Mouse (Mus musculus): Measurements from ENCODE around the gene Cdc37l1. TPM values are rescaled to one million over a fixed set of nuclear protein-coding genes. Genes with fewer than 3 reads are reported as not detected.

Gene Cdc37l1
- polyA plus RNA-seq (2014; fragmentation: Nextera tagmentation; extraction: Ambion mirVana): 54.8 and 62.3 TPM in 2 replicates

DNA sequence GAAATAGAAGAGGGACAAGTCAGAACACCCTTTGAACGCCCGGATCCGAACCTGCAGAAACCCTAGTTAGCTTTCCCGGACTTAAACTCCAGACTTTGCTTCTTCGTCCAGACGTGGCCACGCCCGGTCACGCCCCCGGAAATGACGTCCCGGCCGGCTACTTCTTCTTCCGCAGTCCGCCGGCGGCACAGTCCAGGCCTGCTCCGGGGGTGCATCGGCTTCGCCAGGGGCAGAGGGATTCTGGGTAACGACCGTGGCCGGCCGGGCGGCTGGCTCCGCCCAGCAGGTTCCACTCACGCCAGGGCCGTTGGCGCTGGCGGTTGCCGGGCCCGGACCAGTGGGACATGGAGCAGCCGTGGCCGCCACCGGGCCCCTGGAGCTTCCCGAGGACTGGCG lies at the start of gene Cdc37l1:
Cdc37l1 (plus strand) TSS at position 159 of the 396 bp plus-strand sequence.
- peak within 1 kb of the TSS; percentile 67 for H3K4me2 ChIP-seq (ENCODE audit: low read length)
- ATAC-seq (ENCODE audit: low FRiP score, low TSS enrichment): peak; percentile 96
- WGBS: under 1% methylated on average over 37 of the region's 37 CpGs

DNA sequence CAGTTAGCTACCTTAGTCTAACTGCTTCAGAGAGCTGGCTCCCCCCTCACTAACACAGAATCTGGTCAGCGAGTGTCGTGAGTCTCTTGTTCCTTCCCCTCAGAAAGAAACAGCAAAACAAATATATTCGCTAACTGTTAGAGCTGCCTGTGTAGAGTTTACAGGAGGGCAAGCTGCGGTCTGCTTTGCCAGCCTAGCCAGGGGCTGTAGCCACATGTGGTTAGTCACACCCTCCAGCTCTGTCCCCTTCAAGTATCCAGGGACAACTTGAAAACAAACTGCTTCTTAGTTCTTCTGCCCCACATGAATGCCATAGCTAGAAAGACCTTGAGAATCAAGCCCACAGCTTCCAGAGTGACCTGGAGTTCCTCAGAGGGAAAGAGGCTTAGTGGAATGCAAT lies 48.9 kb upstream of the Cdc37l1 start:
- 80% methylated on average over 4 of the region's 4 CpGs for WGBS

More for the DNA sequence above, at the start of gene Cdc37l1:
- H3K9me3 ChIP-seq (ENCODE audit: control insufficient read depth, low read length): no peaks in the 10 kb centered on the region
- peaks cover 14% of the 10 kb centered on the region for H3K36me3 ChIP-seq (ENCODE audit: control insufficient read depth, insufficient read depth, low read length)
- peak; percentile 97 for DNase-seq
- H3K27me3 ChIP-seq (ENCODE audit: control insufficient read depth, insufficient read depth, low read length): no peaks in the 10 kb centered on the region
- H3K9ac ChIP-seq (replicated peaks; ENCODE audit: low read length): peak within 1 kb of the TSS; percentile 91
- H3K27ac ChIP-seq (replicated peaks; ENCODE audit: low read depth, low read length): peak within 1 kb of the TSS; percentile 86
- H3K4me3 ChIP-seq (replicated peaks; ENCODE audit: low read depth, low read length): peak within 1 kb of the TSS; percentile 92
- H3K4me1 ChIP-seq (ENCODE audit: control insufficient read depth, insufficient read depth, low read length): peaks cover 12% of the 10 kb centered on the region

DNA sequence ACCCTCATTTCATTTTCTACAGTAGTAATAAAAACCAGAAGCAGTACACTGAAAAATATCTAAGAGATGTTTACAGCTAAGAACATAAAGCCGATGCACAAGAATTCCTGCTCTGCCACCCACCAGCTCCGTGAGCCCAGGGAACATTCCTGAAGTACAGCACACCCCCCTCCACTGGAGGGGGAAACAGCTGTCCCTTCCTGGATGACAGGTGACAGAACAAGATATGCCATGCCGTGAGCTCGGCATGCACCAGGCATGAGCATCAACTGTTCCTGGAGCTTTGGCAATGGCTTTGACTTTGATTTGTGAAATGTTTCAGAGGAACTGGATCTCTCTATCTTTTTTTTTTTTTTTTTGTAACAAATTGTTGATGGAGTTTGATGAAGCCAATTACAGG lies 43.4 kb upstream of the Cdc37l1 start:
- no peak overlapping the region for H3K9ac ChIP-seq (replicated peaks; ENCODE audit: low read length)
- H3K36me3 ChIP-seq (ENCODE audit: control insufficient read depth, insufficient read depth, low read length): no peaks in the 10 kb centered on the region
- 69% methylated on average over 4 of the region's 4 CpGs for WGBS
- ATAC-seq (ENCODE audit: low FRiP score, low TSS enrichment) (no peak), DNase-seq (no peak)
- H3K27me3 ChIP-seq (ENCODE audit: control insufficient read depth, insufficient read depth, low read length): no peaks in the 10 kb centered on the region
- no peak overlapping the region for H3K4me3 ChIP-seq (replicated peaks; ENCODE audit: low read depth, low read length)
- H3K9me3 ChIP-seq (ENCODE audit: control insufficient read depth, low read length): no peaks in the 10 kb centered on the region
- H3K4me1 ChIP-seq (ENCODE audit: control insufficient read depth, insufficient read depth, low read length): no peaks in the 10 kb centered on the region
- H3K4me2 ChIP-seq (ENCODE audit: low read length): no peak overlapping the region
- H3K27ac ChIP-seq (replicated peaks; ENCODE audit: low read depth, low read length): no peak overlapping the region

More for the DNA sequence above, 48.9 kb upstream of the Cdc37l1 start:
- no peaks in the 10 kb centered on the region for H3K27me3 ChIP-seq (ENCODE audit: control insufficient read depth, insufficient read depth, low read length)
- H3K4me1 ChIP-seq (ENCODE audit: control insufficient read depth, insufficient read depth, low read length): no peaks in the 10 kb centered on the region
- no peaks in the 10 kb centered on the region for H3K9me3 ChIP-seq (ENCODE audit: control insufficient read depth, low read length)
- no peaks in the 10 kb centered on the region for H3K36me3 ChIP-seq (ENCODE audit: control insufficient read depth, insufficient read depth, low read length)
- ATAC-seq (ENCODE audit: low FRiP score, low TSS enrichment): no peak
- H3K27ac ChIP-seq (replicated peaks; ENCODE audit: low read depth, low read length): no peak overlapping the region
- H3K4me3 ChIP-seq (replicated peaks; ENCODE audit: low read depth, low read length): no peak overlapping the region
- no peak overlapping the region for H3K9ac ChIP-seq (replicated peaks; ENCODE audit: low read length)
- no peak for DNase-seq
- H3K4me2 ChIP-seq (ENCODE audit: low read length): no peak overlapping the region

DNA sequence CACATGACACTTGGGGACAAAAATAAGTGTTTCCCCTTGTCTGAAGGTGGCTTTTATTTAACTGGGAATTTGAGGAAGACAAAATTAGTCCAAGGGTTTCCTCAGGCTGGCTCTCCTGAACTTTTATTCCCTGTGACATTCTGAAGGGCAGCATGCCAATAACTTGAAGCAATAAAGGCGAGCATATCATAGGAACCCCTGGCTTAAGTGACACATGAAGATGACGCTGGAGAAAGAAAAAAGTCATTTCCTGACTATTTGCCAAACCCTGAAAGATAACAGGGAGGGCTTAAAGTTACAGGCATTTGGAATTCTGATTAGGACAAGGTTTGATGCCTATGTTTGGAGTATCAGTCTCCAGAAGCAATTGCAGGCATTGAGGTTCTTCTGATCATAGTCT lies 42.8 kb upstream of the Cdc37l1 start:
- no peaks in the 10 kb centered on the region for H3K36me3 ChIP-seq (ENCODE audit: control insufficient read depth, insufficient read depth, low read length)
- DNase-seq: no peak
- no peaks in the 10 kb centered on the region for H3K27me3 ChIP-seq (ENCODE audit: control insufficient read depth, insufficient read depth, low read length)
- H3K4me1 ChIP-seq (ENCODE audit: control insufficient read depth, insufficient read depth, low read length): no peaks in the 10 kb centered on the region
- no peaks in the 10 kb centered on the region for H3K9me3 ChIP-seq (ENCODE audit: control insufficient read depth, low read length)
- no peak overlapping the region for H3K4me2 ChIP-seq (ENCODE audit: low read length)
- no peak overlapping the region for H3K27ac ChIP-seq (replicated peaks; ENCODE audit: low read depth, low read length)
- 80% methylated on average over 2 of the region's 2 CpGs for WGBS
- no peak overlapping the region for H3K9ac ChIP-seq (replicated peaks; ENCODE audit: low read length)
- no peak overlapping the region for H3K4me3 ChIP-seq (replicated peaks; ENCODE audit: low read depth, low read length)
- ATAC-seq (ENCODE audit: low FRiP score, low TSS enrichment): no peak

DNA sequence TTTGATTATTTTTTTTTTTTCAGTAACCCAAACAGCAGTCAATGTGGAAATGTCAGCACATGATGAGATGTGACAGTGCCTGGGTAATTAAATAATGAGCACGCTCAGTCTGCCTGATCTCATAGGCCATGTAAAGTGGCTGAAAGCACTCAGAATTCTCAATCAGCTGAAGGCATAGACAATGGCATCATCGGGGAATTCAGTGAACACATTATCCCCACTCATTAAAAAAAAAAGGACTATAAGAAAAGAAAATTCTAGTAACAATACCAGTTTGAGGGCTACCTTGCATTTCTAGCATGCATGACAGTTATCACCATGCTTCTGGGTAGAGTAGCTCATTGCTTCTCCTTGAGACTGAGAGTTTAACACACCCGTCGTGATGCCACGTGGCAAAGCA lies 38.9 kb upstream of the Cdc37l1 start:
- DNase-seq: peak; percentile 13
- Histone ChIP-seq H3K27me3 (ENCODE audit: control insufficient read depth, insufficient read depth, low read length) (no peaks in the 10 kb centered on the region), H3K9ac (replicated peaks; ENCODE audit: low read length) (no peak overlapping the region), H3K36me3 (ENCODE audit: control insufficient read depth, insufficient read depth, low read length) (no peaks in the 10 kb centered on the region), H3K4me3 (replicated peaks; ENCODE audit: low read depth, low read length) (no peak overlapping the region), H3K27ac (replicated peaks; ENCODE audit: low read depth, low read length) (no peak overlapping the region), H3K4me2 (ENCODE audit: low read length) (no peak overlapping the region), H3K4me1 (ENCODE audit: control insufficient read depth, insufficient read depth, low read length) (no peaks in the 10 kb centered on the region), H3K9me3 (ENCODE audit: control insufficient read depth, low read length) (no peaks in the 10 kb centered on the region)
- ATAC-seq (ENCODE audit: low FRiP score, low TSS enrichment): no peak
- WGBS: 73% methylated on average over 5 of the region's 5 CpGs

DNA sequence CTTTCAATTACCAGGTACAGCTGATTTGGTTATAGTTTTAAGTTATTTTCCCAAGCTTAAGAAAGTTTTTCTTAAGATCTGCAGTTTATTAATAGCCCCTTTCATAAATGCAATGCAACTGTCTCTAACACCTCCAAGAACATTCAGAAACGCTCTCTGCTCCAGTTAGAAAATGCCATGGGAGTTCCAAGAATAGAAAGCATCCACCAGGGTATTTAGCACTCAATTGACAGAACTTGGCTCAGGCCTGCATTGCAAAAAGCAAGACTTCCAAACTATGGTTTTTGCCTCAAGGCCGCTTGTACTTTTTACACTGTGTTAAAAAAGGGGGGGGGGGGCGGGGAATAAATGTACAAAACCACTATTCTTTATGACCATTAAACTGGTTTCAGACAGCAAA lies 27.0 kb upstream of the Cdc37l1 start:
- Histone ChIP-seq H3K9ac (replicated peaks; ENCODE audit: low read length) (no peak overlapping the region), H3K27ac (replicated peaks; ENCODE audit: low read depth, low read length) (no peak overlapping the region), H3K4me1 (ENCODE audit: control insufficient read depth, insufficient read depth, low read length) (peaks cover 16% of the 10 kb centered on the region), H3K4me3 (replicated peaks; ENCODE audit: low read depth, low read length) (peak overlapping the region; percentile 80), H3K9me3 (ENCODE audit: control insufficient read depth, low read length) (no peaks in the 10 kb centered on the region), H3K36me3 (ENCODE audit: control insufficient read depth, insufficient read depth, low read length) (no peaks in the 10 kb centered on the region), H3K27me3 (ENCODE audit: control insufficient read depth, insufficient read depth, low read length) (no peaks in the 10 kb centered on the region), H3K4me2 (ENCODE audit: low read length) (peak overlapping the region; percentile 89)
- DNase-seq (peak; percentile 22), ATAC-seq (ENCODE audit: low FRiP score, low TSS enrichment) (no peak)
- WGBS: 36% methylated on average over 3 of the region's 3 CpGs

DNA sequence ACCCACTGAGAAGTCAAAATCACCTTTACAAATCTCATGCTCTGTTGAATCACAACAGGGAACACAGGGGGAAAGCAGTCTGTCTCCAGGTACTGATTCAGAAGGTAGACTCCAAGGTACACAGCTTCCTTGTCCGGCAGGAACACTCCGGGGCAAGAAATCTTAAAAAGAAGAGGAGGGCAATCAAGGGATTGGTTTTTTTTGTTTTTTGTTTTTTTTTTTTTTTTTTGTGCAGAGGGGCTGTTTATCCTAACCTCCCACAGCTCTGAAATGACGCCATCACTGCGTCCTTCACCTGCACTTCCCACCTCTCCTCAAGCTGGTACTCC lies 26.7 kb upstream of the Cdc37l1 start:
- peak overlapping the region; percentile 82 for H3K27ac ChIP-seq (replicated peaks; ENCODE audit: low read depth, low read length)
- H3K4me3 ChIP-seq (replicated peaks; ENCODE audit: low read depth, low read length): peak overlapping the region; percentile 80
- H3K4me1 ChIP-seq (ENCODE audit: control insufficient read depth, insufficient read depth, low read length): peaks cover 16% of the 10 kb centered on the region
- no peaks in the 10 kb centered on the region for H3K9me3 ChIP-seq (ENCODE audit: control insufficient read depth, low read length)
- 3% methylated on average over 4 of the region's 4 CpGs for WGBS
- no peaks in the 10 kb centered on the region for H3K36me3 ChIP-seq (ENCODE audit: control insufficient read depth, insufficient read depth, low read length)
- peak overlapping the region; percentile 91 for H3K9ac ChIP-seq (replicated peaks; ENCODE audit: low read length)
- no peaks in the 10 kb centered on the region for H3K27me3 ChIP-seq (ENCODE audit: control insufficient read depth, insufficient read depth, low read length)
- no peak for ATAC-seq (ENCODE audit: low FRiP score, low TSS enrichment)
- H3K4me2 ChIP-seq (ENCODE audit: low read length): peak overlapping the region; percentile 89
- no peak for DNase-seq

DNA sequence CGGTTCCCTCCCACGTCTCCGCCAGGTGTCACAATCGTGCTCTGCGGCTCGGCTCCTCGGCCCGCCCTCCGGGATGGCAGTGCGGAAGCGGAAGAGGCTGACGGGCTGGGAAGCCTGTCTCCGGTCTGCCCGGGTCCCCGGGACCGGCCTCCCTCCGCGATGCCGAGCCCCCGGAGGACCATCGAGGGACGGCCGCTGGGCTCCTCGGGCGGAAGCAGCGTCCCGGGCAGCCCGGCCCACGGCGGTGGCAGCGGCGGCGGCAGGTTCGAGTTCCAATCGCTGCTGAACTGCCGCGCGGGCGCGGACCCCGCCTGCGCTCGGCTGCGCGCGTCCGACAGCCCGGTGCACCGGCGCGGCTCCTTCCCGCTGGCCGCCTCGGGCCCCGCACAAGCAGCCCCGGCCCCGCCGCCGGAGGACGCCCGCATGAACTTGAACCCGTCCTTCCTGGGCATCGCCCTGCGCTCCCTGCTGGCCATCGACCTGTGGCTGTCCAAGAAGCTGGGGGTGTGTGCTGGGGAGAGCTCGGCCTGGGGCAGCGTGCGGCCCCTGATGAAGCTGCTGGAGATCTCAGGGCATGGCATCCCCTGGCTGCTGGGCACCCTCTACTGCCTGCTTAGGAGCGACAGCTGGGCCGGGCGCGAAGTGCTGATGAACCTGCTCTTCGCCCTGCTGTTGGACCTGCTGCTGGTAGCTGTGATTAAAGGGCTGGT lies 26.2 kb upstream of the Cdc37l1 start, which contains the start of gene Plpp6:
Plpp6 (plus strand) TSS at position 112 of the 710 bp plus-strand sequence.
- no peaks in the 10 kb centered on the region for H3K9me3 ChIP-seq (ENCODE audit: control insufficient read depth, low read length)
- no peaks in the 10 kb centered on the region for H3K27me3 ChIP-seq (ENCODE audit: control insufficient read depth, insufficient read depth, low read length)
- peak within 1 kb of the TSS; percentile 82 for H3K27ac ChIP-seq (replicated peaks; ENCODE audit: low read depth, low read length)
- no peaks in the 10 kb centered on the region for H3K36me3 ChIP-seq (ENCODE audit: control insufficient read depth, insufficient read depth, low read length)
- peak; percentile 90 for ATAC-seq (ENCODE audit: low FRiP score, low TSS enrichment)
- peaks cover 16% of the 10 kb centered on the region for H3K4me1 ChIP-seq (ENCODE audit: control insufficient read depth, insufficient read depth, low read length)
- under 1% methylated on average over 58 of the region's 73 CpGs for WGBS
- DNase-seq: peak; percentile 90
- H3K4me3 ChIP-seq (replicated peaks; ENCODE audit: low read depth, low read length): peak within 1 kb of the TSS; percentile 80
- H3K9ac ChIP-seq (replicated peaks; ENCODE audit: low read length): peak within 1 kb of the TSS; percentile 91
- peak within 1 kb of the TSS; percentile 89 for H3K4me2 ChIP-seq (ENCODE audit: low read length)

DNA sequence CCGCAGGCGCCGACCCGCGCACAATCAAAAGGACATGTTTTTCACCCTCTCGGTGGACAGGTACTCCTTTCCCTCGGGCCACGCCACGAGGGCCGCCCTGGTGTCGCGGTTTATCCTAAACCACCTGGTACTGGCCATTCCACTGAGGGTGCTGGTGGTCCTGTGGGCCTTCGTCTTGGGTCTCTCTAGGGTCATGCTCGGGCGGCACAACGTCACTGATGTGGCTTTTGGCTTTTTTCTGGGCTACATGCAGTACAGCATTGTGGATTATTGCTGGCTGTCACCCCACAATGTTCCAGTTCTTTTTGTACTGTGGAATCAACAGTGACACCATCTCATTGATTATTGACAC lies 25.6 kb upstream of the Cdc37l1 start:
- DNase-seq: no peak
- Histone ChIP-seq H3K27ac (replicated peaks; ENCODE audit: low read depth, low read length) (peak overlapping the region; percentile 82), H3K4me3 (replicated peaks; ENCODE audit: low read depth, low read length) (peak overlapping the region; percentile 80), H3K4me2 (ENCODE audit: low read length) (peak overlapping the region; percentile 89), H3K36me3 (ENCODE audit: control insufficient read depth, insufficient read depth, low read length) (no peaks in the 10 kb centered on the region), H3K4me1 (ENCODE audit: control insufficient read depth, insufficient read depth, low read length) (peaks cover 16% of the 10 kb centered on the region), H3K9ac (replicated peaks; ENCODE audit: low read length) (peak overlapping the region; percentile 91), H3K27me3 (ENCODE audit: control insufficient read depth, insufficient read depth, low read length) (no peaks in the 10 kb centered on the region), H3K9me3 (ENCODE audit: control insufficient read depth, low read length) (no peaks in the 10 kb centered on the region)
- ATAC-seq (ENCODE audit: low FRiP score, low TSS enrichment): peak; percentile 56; the same call in 1 of the 2 replicates
- WGBS: 4% methylated on average over 16 of the region's 16 CpGs
